Mouse (Mus musculus) liver, adult 2 months (tissue): Measurements from ENCODE around the gene Grap. TPM values are rescaled to one million over a fixed set of nuclear protein-coding genes. Genes with fewer than 3 reads are reported as not detected.

ENCODE experiments used
- DNase-seq: peaks from one replicate; pipeline ENCODE4 v3.0.0-alpha.2; 2011; ENCODE audit warnings: low read depth, low spot score; ENCODE audit errors: extremely low read depth
- H3K27ac ChIP-seq: fragments of 200-500 bp; replicated peaks from 2 replicates; pipeline ENCODE4 v1.5.1; 2012; ENCODE audit warnings: low read depth, mild to moderate bottlenecking, control low read depth, inconsistent platforms, low read length; ENCODE audit not compliant: insufficient read depth
- H3K27me3 ChIP-seq: fragments of 200-500 bp; 2 replicates; pipeline ENCODE4 v1.6.1; 2012; ENCODE audit warnings: mild to moderate bottlenecking, moderate library complexity, low read length, inconsistent platforms; ENCODE audit not compliant: control insufficient read depth, insufficient read depth
- H3K36me3 ChIP-seq: fragments of 200-500 bp; 2 replicates; pipeline ENCODE4 v1.6.1; 2012; ENCODE audit warnings: low read length, inconsistent platforms; ENCODE audit not compliant: control insufficient read depth, insufficient read depth
- H3K4me1 ChIP-seq: fragments of 200-500 bp; 2 replicates; pipeline ENCODE4 v1.6.1; 2011; ENCODE audit warnings: low read length; ENCODE audit not compliant: control insufficient read depth, insufficient read depth
- H3K4me3 ChIP-seq: fragments of 200-500 bp; 2 replicates; pipeline ENCODE4 v1.5.1; 2011; ENCODE audit warnings: low read depth, mild to moderate bottlenecking, control low read depth, low read length, moderate library complexity; ENCODE audit not compliant: insufficient read depth
- H3K79me2 ChIP-seq: fragments of 200-500 bp; 2 replicates; pipeline ENCODE4 v1.6.1; 2012; ENCODE audit warnings: inconsistent platforms, mild to moderate bottlenecking, low read length, moderate library complexity; ENCODE audit not compliant: control insufficient read depth, insufficient read depth
- H3K9ac ChIP-seq: fragments of 200-500 bp; 2 replicates; pipeline ENCODE4 v1.6.1; 2012; ENCODE audit warnings: low read depth, mild to moderate bottlenecking, control low read depth, inconsistent platforms, low read length
- CTCF ChIP-seq: fragments of 200-500 bp; IDR thresholded peaks from 2 replicates; pipeline ENCODE4 v1.5.1; 2011; ENCODE audit warnings: low read depth, low read length, control low read depth
- POLR2A ChIP-seq: fragments of 200-500 bp; IDR thresholded peaks from 2 replicates; pipeline ENCODE4 v1.6.1; 2011; ENCODE audit warnings: low read length, control low read depth; ENCODE audit not compliant: insufficient read depth; ENCODE audit errors: extremely low read depth
- WGBS: fragments of 180-500 bp; shearing (Covaris S2); methylation state at CpG from one replicate; pipeline ENCODE4 v1.1.7; 2018; 5-methylcytosine and 5-hydroxymethylcytosine counted together
- polyA plus RNA-seq: library from polyadenylated mRNA; depleted of rRNA; stranded (reverse); fragments of >200 nt; gene quantifications from 2 replicates; pipeline ENCODE4 v1.2.3, GENCODE M21; 2012
- total RNA-seq: library from RNA; depleted of rRNA; stranded (reverse); fragments of >200 nt; gene quantifications from 2 replicates; pipeline ENCODE4 v1.2.3, GENCODE M21; 2014

Grap gene
- total and polyA plus RNA-seq, 2 experiments = 3.4 to 3.8 TPM

GRCm38 (mm10) chr11:61615686-61616522 lies 37.2 kb upstream of the Grap start:
- Histone ChIP-seq H3K27me3 (no peaks in the 10 kb centered on the region), H3K79me2 (no peaks in the 10 kb centered on the region), H3K36me3 (no peaks in the 10 kb centered on the region), H3K4me3 (no peak overlapping the region), H3K27ac (peak overlapping the region; percentile 22; the same call in 1 of the 2 replicates), H3K4me1 (no peaks in the 10 kb centered on the region; the same call in 1 of the 2 replicates), H3K9ac (no peak overlapping the region)
- TF ChIP-seq CTCF (no peak), POLR2A (no peak)
- no peak for DNase-seq
- WGBS = 41% methylated on average over 20 of the region's 22 CpGs

- 0 out of 2 replicates have a peak overlapping the region, but pooled peaks have one; percentile 13 for H3K27ac ChIP-seq
- H3K4me1 ChIP-seq = no peaks in the 10 kb centered on the region; the same call in 1 of the 2 replicates
- no peaks in the 10 kb centered on the region for H3K79me2 ChIP-seq
- no peak overlapping the region for H3K9ac ChIP-seq
- TF ChIP-seq CTCF (no peak), POLR2A (no peak)
- 80% methylated on average over 9 of the region's 9 CpGs for WGBS
- no peak for DNase-seq
- H3K36me3 ChIP-seq = no peaks in the 10 kb centered on the region
- H3K4me3 ChIP-seq = no peak overlapping the region
- no peaks in the 10 kb centered on the region for H3K27me3 ChIP-seq
These were observed 36.4 kb upstream of the Grap start for GRCm38 (mm10) chr11:61616523-61617292.

GRCm38 (mm10) chr11:61617293-61617975 lies 35.6 kb upstream of the Grap start:
- DNase-seq = no peak
- no peak overlapping the region; the same call in 1 of the 2 replicates for H3K27ac ChIP-seq
- WGBS = 85% methylated on average over 7 of the region's 7 CpGs

GRCm38 (mm10) chr11:61618131-61618530 lies 34.9 kb upstream of the Grap start:
- H3K4me3 ChIP-seq = no peak overlapping the region
- no peak for TF ChIP-seq POLR2A
- TF ChIP-seq CTCF = no peak
- no peaks in the 10 kb centered on the region for H3K79me2 ChIP-seq
- no peaks in the 10 kb centered on the region; the same call in 1 of the 2 replicates for H3K4me1 ChIP-seq
- no peaks in the 10 kb centered on the region for H3K36me3 ChIP-seq
- 89% methylated on average over 8 of the region's 8 CpGs for WGBS
- H3K9ac ChIP-seq = no peak overlapping the region
- H3K27ac ChIP-seq = no peak overlapping the region; the same call in 1 of the 2 replicates
- H3K27me3 ChIP-seq = no peaks in the 10 kb centered on the region
- peak; percentile 27 for DNase-seq

More at GRCm38 (mm10) chr11:61617293-61617975, 35.6 kb upstream of the Grap start:
- Histone ChIP-seq H3K9ac (no peak overlapping the region), H3K36me3 (no peaks in the 10 kb centered on the region), H3K4me3 (no peak overlapping the region), H3K79me2 (no peaks in the 10 kb centered on the region), H3K27me3 (no peaks in the 10 kb centered on the region), H3K4me1 (no peaks in the 10 kb centered on the region; the same call in 1 of the 2 replicates)
- no peak for TF ChIP-seq CTCF
- no peak for TF ChIP-seq POLR2A

GRCm38 (mm10) chr11:61618571-61618970 lies 34.5 kb upstream of the Grap start:
- Histone ChIP-seq H3K36me3 (no peaks in the 10 kb centered on the region), H3K4me3 (no peak overlapping the region), H3K79me2 (no peaks in the 10 kb centered on the region), H3K27ac (no peak overlapping the region), H3K9ac (no peak overlapping the region), H3K27me3 (no peaks in the 10 kb centered on the region), H3K4me1 (no peaks in the 10 kb centered on the region; the same call in 1 of the 2 replicates)
- 86% methylated on average over 8 of the region's 8 CpGs for WGBS
- TF ChIP-seq POLR2A (no peak), CTCF (no peak)
- DNase-seq = no peak
